Mouse (Mus musculus): ENCODE measurements at regions not wholly inside any gene's neighbourhood (a gene's known extent, or its start where the extent isn't known, plus 50 kb on each side); places are given as distances from the start of the nearest gene placed in this dataset.

DNA sequence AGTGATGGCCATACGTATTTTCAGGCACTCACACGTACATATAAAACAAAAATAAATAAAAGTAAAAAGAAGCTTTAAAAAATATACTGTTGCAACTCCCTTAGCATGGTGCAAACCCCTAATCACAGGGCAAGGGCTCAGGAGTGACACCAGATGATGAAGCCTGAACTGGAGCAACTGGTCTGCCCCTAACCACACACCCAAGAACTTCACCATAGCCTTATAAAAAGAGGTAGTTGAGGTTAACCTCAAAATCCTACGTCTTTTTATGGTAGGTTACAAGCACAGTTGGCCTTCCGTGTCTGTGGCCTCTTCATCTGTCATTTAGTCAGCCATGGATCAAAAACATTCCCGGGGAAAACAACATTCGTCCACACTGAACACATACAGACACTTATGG lies 96.0 kb downstream of the Mtx3 start:
- no peak for TF ChIP-seq CTCF (IDR thresholded peaks at IDR 0.05; ENCODE audit: insufficient read depth, low read length)
- no peak for TF ChIP-seq POLR2A (IDR thresholded peaks at IDR 0.05; ENCODE audit: borderline replicate concordance, extremely low read depth, low read depth, low read length)
